Mouse (Mus musculus): Measurements from ENCODE around the gene Gm17387. TPM values are rescaled to one million over a fixed set of nuclear protein-coding genes. Genes with fewer than 3 reads are reported as not detected.

Gm17387 gene
- total RNA-seq, 1 experiment from 2014 or later, result not detected

GRCm38 (mm10) chr7:141077841-141078240, 48.9 kb downstream of the Gm17387 start, which contains the start of gene Pkp3:
TSS of gene Pkp3 (plus strand) at chr7:141078218.
- no peak for DNase-seq

GRCm38 (mm10) chr7:141078876-141079275, 49.9 kb downstream of the Gm17387 start:
- no peak for DNase-seq

Other genes starting within 250 kb of the Gm17387 start
- gene Syce1, start 241.3 kb upstream of the Gm17387 start, total RNA-seq (2021), result not detected in 2 replicates
- 1.8 and 2.6 TPM in 2 replicates for gene Zfp941, start 207.0 kb upstream of the Gm17387 start, total RNA-seq (2021)
- gene Urah, start 194.1 kb upstream of the Gm17387 start, total RNA-seq (2021), result 0.61 and 2.8 TPM in 2 replicates
- gene Scgb1c1, start 183.6 kb upstream of the Gm17387 start, total RNA-seq (2021), result not detected in 2 replicates
- gene Odf3, start 181.3 kb upstream of the Gm17387 start, total RNA-seq (2021), result 0.62 TPM in 1 of 2 replicates, not detected in the other
- 1.5 TPM in 1 of 2 replicates, not detected in the other for gene Gm45785, start 172.8 kb upstream of the Gm17387 start, total RNA-seq (2021)
- 53.8 and 68.7 TPM in 2 replicates for gene Ric8a, start 172.2 kb upstream of the Gm17387 start, total RNA-seq (2021)
- gene Bet1l, start 171.6 kb upstream of the Gm17387 start, total RNA-seq (2021), result 37.2 and 44.1 TPM in 2 replicates
- gene Psmd13, start 147.2 kb upstream of the Gm17387 start, total RNA-seq (2021), result 125 and 128 TPM in 2 replicates
- gene Sirt3, start 146.8 kb upstream of the Gm17387 start, total RNA-seq (2021), result 31.5 and 34.3 TPM in 2 replicates
- gene Cox8b, start 128.7 kb upstream of the Gm17387 start, total RNA-seq (2021), result 610 and 755 TPM in 2 replicates
- gene Nlrp6, start 108.2 kb upstream of the Gm17387 start, total RNA-seq (2021), result 1.9 and 2.2 TPM in 2 replicates
- 32.3 and 43.2 TPM in 2 replicates for gene Pgghg, start 87.7 kb upstream of the Gm17387 start, total RNA-seq (2021)
- 1.8 and 2.0 TPM in 2 replicates for gene Ifitm5, start 78.8 kb upstream of the Gm17387 start, total RNA-seq (2021)
- gene Gm45717, start 73.2 kb upstream of the Gm17387 start, total RNA-seq (2021), result not detected in 2 replicates
- gene Ifitm2, start 73.1 kb upstream of the Gm17387 start, total RNA-seq (2021), result 418 and 471 TPM in 2 replicates
- 3.6 and 3.9 TPM in 2 replicates for gene Ifitm1, start 61.9 kb upstream of the Gm17387 start, total RNA-seq (2021)
- 103 and 109 TPM in 2 replicates for gene Ifitm3, start 18.4 kb upstream of the Gm17387 start, total RNA-seq (2021)
- gene Ifitm6, start 11.2 kb upstream of the Gm17387 start, total RNA-seq (2021), result not detected in 2 replicates
- gene B4galnt4, start 32.0 kb downstream of the Gm17387 start, total RNA-seq (2021), result 2.5 and 3.6 TPM in 2 replicates
- 0.86 and 1.2 TPM in 2 replicates for gene Pkp3, start 49.1 kb downstream of the Gm17387 start, total RNA-seq (2021)
- gene Sigirr, start 71.4 kb downstream of the Gm17387 start, total RNA-seq (2021), result 4.5 and 5.0 TPM in 2 replicates
- gene Ano9, start 88.7 kb downstream of the Gm17387 start, total RNA-seq (2021), result 0.33 TPM in 1 of 2 replicates, not detected in the other
- gene Ptdss2, start 93.3 kb downstream of the Gm17387 start, total RNA-seq (2021), result 29.1 and 48.2 TPM in 2 replicates
- 298 and 356 TPM in 2 replicates for gene Rnh1, start 143.7 kb downstream of the Gm17387 start, total RNA-seq (2021)
- 64.8 and 88.0 TPM in 2 replicates for gene Hras, start 164.9 kb downstream of the Gm17387 start, total RNA-seq (2021)
- 6.4 and 10.8 TPM in 2 replicates for gene Lrrc56, start 165.0 kb downstream of the Gm17387 start, total RNA-seq (2021)
- 0.39 TPM in 1 of 2 replicates, not detected in the other for gene Lmntd2, start 184.9 kb downstream of the Gm17387 start, total RNA-seq (2021)
- gene Rassf7, start 186.7 kb downstream of the Gm17387 start, total RNA-seq (2021), result 5.7 and 8.0 TPM in 2 replicates
- 83.3 and 83.9 TPM in 2 replicates for gene Phrf1, start 199.7 kb downstream of the Gm17387 start, total RNA-seq (2021)
- gene Irf7, start 237.3 kb downstream of the Gm17387 start, total RNA-seq (2021), result 7.8 and 10.4 TPM in 2 replicates
- 14.4 and 16.5 TPM in 2 replicates for gene Cdhr5, start 247.7 kb downstream of the Gm17387 start, total RNA-seq (2021)